8 mouse cellular contexts compared by ENCODE assay signal in genomic region chr9:108082988-108083431, GRCm38 (mm10). TPM values are rescaled to one million over a fixed set of nuclear protein-coding genes. Genes with fewer than 3 reads are reported as not detected.
DNase-seq lines count a peak whose midpoint lies in the region; ATAC-seq lines count a peak whose summit lies in the region.

Gene Rnf123, minus strand, starts transcription at chr9:108083346.

- no peak within 1 kb of the TSS for H3K9ac ChIP-seq in lung, embryonic 15.5 days
- H3K9ac ChIP-seq in midbrain, embryonic 11.5 days (ENCODE audit: low read length): no peak within 1 kb of the TSS

- no peak within 1 kb of the TSS for H3K27ac ChIP-seq in lung, embryonic 15.5 days
- no peak within 1 kb of the TSS for H3K27ac ChIP-seq in brown adipose tissue, adult 24 weeks (replicated peaks; ENCODE audit: low read depth, low read length)
- no peak within 1 kb of the TSS for H3K27ac ChIP-seq in midbrain, embryonic 11.5 days (ENCODE audit: low read depth, low read length)

- peaks cover 16% of the 10 kb centered on the region for H3K4me1 ChIP-seq in lung, embryonic 15.5 days
- peaks cover 5% of the 10 kb centered on the region; the same call in 1 of the 2 replicates for H3K4me1 ChIP-seq in brown adipose tissue, adult 24 weeks (ENCODE audit: control insufficient read depth, insufficient read depth, insufficient read length, low read length)
- H3K4me1 ChIP-seq in midbrain, embryonic 11.5 days (ENCODE audit: control insufficient read depth, insufficient read depth, low read length): peaks cover 11% of the 10 kb centered on the region; the same call in 1 of the 2 replicates

- peak within 1 kb of the TSS; percentile 19 for H3K4me3 ChIP-seq in lung, embryonic 15.5 days
- no peak within 1 kb of the TSS for H3K4me3 ChIP-seq in brown adipose tissue, adult 24 weeks (ENCODE audit: insufficient read depth, low read depth, low read length)
- no peak within 1 kb of the TSS for H3K4me3 ChIP-seq in midbrain, embryonic 11.5 days (ENCODE audit: low read depth, low read length)

- DNase-seq in lung, postnatal 25 days (ENCODE audit: low spot score): no peak
- no peak for DNase-seq in layer of hippocampus, postnatal 10 days (ENCODE audit: low spot score in 2 of 2)
- DNase-seq in midbrain, embryonic 11.5 days (ENCODE audit: low spot score, missing footprints): no peak
- no peak for DNase-seq in urinary bladder, postnatal 36 days (ENCODE audit: low spot score in 2 of 2)
- no peak for DNase-seq in MN1 (ENCODE audit: low spot score)

- no peaks in the 10 kb centered on the region for H3K9me3 ChIP-seq in lung, embryonic 15.5 days
- no peaks in the 10 kb centered on the region for H3K9me3 ChIP-seq in midbrain, embryonic 11.5 days (ENCODE audit: control insufficient read depth, low read length)

- peaks cover 38% of the 10 kb centered on the region for H3K36me3 ChIP-seq in lung, embryonic 15.5 days
- peaks cover 26% of the 10 kb centered on the region for H3K36me3 ChIP-seq in midbrain, embryonic 11.5 days (ENCODE audit: control insufficient read depth, insufficient read depth, low read length)

- no peak for ATAC-seq in lung, embryonic 15.5 days (ENCODE audit: borderline replicate concordance, extremely low read depth, low FRiP score, low TSS enrichment)
- ATAC-seq in granulocyte monocyte progenitor cell, adult 5-6 weeks (replicated peaks; ENCODE audit: poor library complexity, severe bottlenecking): peak; percentile 35
- ATAC-seq in midbrain, embryonic 11.5 days (ENCODE audit: low FRiP score): no peak

- peaks cover 34% of the 10 kb centered on the region for H3K27me3 ChIP-seq in lung, embryonic 15.5 days
- H3K27me3 ChIP-seq in midbrain, embryonic 11.5 days (ENCODE audit: control insufficient read depth, insufficient read depth, low read length): peaks cover 24% of the 10 kb centered on the region

- peak within 1 kb of the TSS; percentile 49 for H3K4me2 ChIP-seq in lung, embryonic 15.5 days
- H3K4me2 ChIP-seq in midbrain, embryonic 11.5 days: no peak within 1 kb of the TSS

- WGBS in lung, embryonic 15.5 days: 26% methylated on average over 12 of the region's 12 CpGs
- 40% methylated on average over 12 of the region's 12 CpGs for WGBS in midbrain, embryonic 11.5 days

RNA-seq across cellular contexts. Expression of gene Rnf123, which starts in this region (rescaled TPM):
- 22.3 and 28.4 TPM in 2 replicates for polyA plus RNA-seq in lung, embryonic 15.5 days (2015; fragmentation: Nextera tagmentation; extraction: Ambion mirVana)
- 40.0 TPM in 2 replicates for polyA plus RNA-seq in brown adipose tissue, adult 24 weeks (2012; ENCODE audit: insufficient read depth, insufficient read length, missing spikeins)
- 64.5 and 75.3 TPM in 2 replicates for total RNA-seq in granulocyte monocyte progenitor cell, adult 5-6 weeks (2014; fragmentation: Nextera tagmentation)
- total RNA-seq in granulocyte monocyte progenitor cell, adult 5-6 weeks (2017): 29.7 and 30.3 TPM in 2 replicates
- 10 to 100 TPM; 82.4 to 90.0 TPM for total RNA-seq in layer of hippocampus, postnatal 10 days (2021)
- polyA plus RNA-seq in midbrain, embryonic 11.5 days (2014; fragmentation: Nextera tagmentation; extraction: Ambion mirVana): 27.2 and 29.2 TPM in 2 replicates
